Mouse (Mus musculus) gastrocnemius, postnatal 4 days (tissue): ENCODE data around the gene Olfr1105. TPM values are rescaled to one million over a fixed set of nuclear protein-coding genes. Genes with fewer than 3 reads are reported as not detected.

Experiments used
- DNase-seq, 2 experiments: peaks; one replicate each; pipeline ENCODE4 v3.0.0; 2021 to 2022; ENCODE audit warnings: low spot score in 2 of 2, mixed read lengths in 2 of 2
- long read RNA-seq, 2 experiments: library from polyadenylated mRNA; stranded (forward); transcript quantifications; one replicate each; pipeline ENCODE4 v2.0.0; 2021
- total RNA-seq, 2 experiments: library from RNA; stranded (reverse); gene quantifications; 2 replicates each; pipeline ENCODE4 v1.2.3; 2021

Olfr1105 gene
- not detected for total RNA-seq
- long read RNA-seq, experiment 1: 0 reads
- long read RNA-seq, experiment 2: 0 reads

- DNase-seq: no peak
Observed at GRCm38 (mm10) chr2:87036431-87036830, at the start of gene Olfr1105. Gene Olfr1105, minus strand, starts transcription at chr2:87036531.

GRCm38 (mm10) chr2:87075717-87076116 lies 39.4 kb upstream of the Olfr1105 start, which contains the start of gene Olfr1107:
Gene Olfr1107, minus strand, starts transcription at chr2:87075817.
- no peak for DNase-seq

- DNase-seq: no peak
Observed at GRCm38 (mm10) chr2:87052173-87052572, 15.8 kb upstream of the Olfr1105 start, which contains the start of gene Olfr1106. Gene Olfr1106, minus strand, starts transcription at chr2:87052273.

- no peak for DNase-seq
Observed at GRCm38 (mm10) chr2:87026980-87027379, 9.4 kb downstream of the Olfr1105 start, which contains the start of gene Olfr1104. Gene Olfr1104, minus strand, starts transcription at chr2:87027080.

GRCm38 (mm10) chr2:86998098-86998497 lies 38.2 kb downstream of the Olfr1105 start, which contains the start of gene Olfr1102:
Gene Olfr1102, plus strand, starts transcription at chr2:86998398.
- no peak for DNase-seq

- no peak for DNase-seq
Observed at GRCm38 (mm10) chr2:86991121-86991520, 45.2 kb downstream of the Olfr1105 start, which contains the start of gene Olfr1101. Gene Olfr1101, minus strand, starts transcription at chr2:86991221.

Other genes with a start within 250 kb of the Olfr1105 start
- gene Olfr141, start 226.5 kb downstream of the Olfr1105 start, total RNA-seq: not detected
- not detected for gene Olfr1094, start 211.9 kb downstream of the Olfr1105 start, total RNA-seq
- gene Olfr1095, start 184.8 kb downstream of the Olfr1105 start, total RNA-seq: not detected
- not detected for gene Gm13723, start 161.7 kb downstream of the Olfr1105 start, total RNA-seq
- not detected for gene Olfr1097, start 144.3 kb downstream of the Olfr1105 start, total RNA-seq
- gene Olfr1098, start 112.0 kb downstream of the Olfr1105 start, total RNA-seq: not detected
- gene Olfr1099, start 75.8 kb downstream of the Olfr1105 start, total RNA-seq: not detected
- not detected for gene Olfr1100, start 56.6 kb downstream of the Olfr1105 start, total RNA-seq
- gene Olfr1101, start 45.3 kb downstream of the Olfr1105 start, total RNA-seq: not detected
- not detected for gene Olfr1102, start 38.1 kb downstream of the Olfr1105 start, total RNA-seq
- gene Olfr1104, start 9.5 kb downstream of the Olfr1105 start, total RNA-seq: not detected
- gene Olfr1106, start 15.7 kb upstream of the Olfr1105 start, total RNA-seq: not detected
- gene Olfr1107, start 39.3 kb upstream of the Olfr1105 start, total RNA-seq: not detected
- gene Olfr1109, start 59.5 kb upstream of the Olfr1105 start, total RNA-seq: not detected
- gene Olfr259, start 78.0 kb upstream of the Olfr1105 start, total RNA-seq: not detected
- not detected for gene Olfr1110, start 103.8 kb upstream of the Olfr1105 start, total RNA-seq
- gene Olfr1111, start 116.1 kb upstream of the Olfr1105 start, total RNA-seq: not detected
- not detected for gene Olfr1112, start 151.3 kb upstream of the Olfr1105 start, total RNA-seq
- gene Olfr1113, start 172.4 kb upstream of the Olfr1105 start, total RNA-seq: not detected
- gene Olfr1115, start 211.5 kb upstream of the Olfr1105 start, total RNA-seq: not detected
- gene Olfr1116, start 231.0 kb upstream of the Olfr1105 start, total RNA-seq: not detected